Mouse (Mus musculus) thymus, adult 2 months (tissue): Measurements from ENCODE around the gene Sfswap.

Experiments used
- CTCF ChIP-seq: fragments of 200-500 bp; IDR thresholded peaks from 2 replicates; pipeline ENCODE4 v1.5.1; 2012; ENCODE audit warnings: mild to moderate bottlenecking, control low read depth, low read length, moderate library complexity, borderline replicate concordance; ENCODE audit not compliant: control insufficient read depth, poor library complexity, insufficient read depth; ENCODE audit errors: extremely low read depth
- POLR2A ChIP-seq: fragments of 200-500 bp; IDR thresholded peaks from 2 replicates; pipeline ENCODE4 v1.6.1; 2012; ENCODE audit warnings: mild to moderate bottlenecking, low read length, control low read depth, moderate library complexity; ENCODE audit not compliant: control insufficient read depth, poor library complexity, insufficient read depth; ENCODE audit errors: extremely low read depth

- TF ChIP-seq CTCF (no peak), POLR2A (no peak)
Measured at GRCm38 (mm10) chr5:129580572-129580971, 79.6 kb downstream of the Sfswap start.
